Comparison of ENCODE assay signal across 17 mouse cellular contexts in genomic region chr6:27895153-27895552, GRCm38 (mm10).
"Had no signal": no experiment of that assay in that cellular context is flagged by ENCODE, and none has a peak within 500 bp of the region (broad histone marks: within the 10 kb centered on the region; RNA-seq: fewer than 3 reads in every experiment).

No protein-coding gene starts in this region.

- H3K27me3 ChIP-seq: lung, embryonic 15.5 days; megakaryocyte, embryonic 14.5 days; midbrain, embryonic 13.5 days; neural tube, embryonic 12.5 days; stomach, embryonic 15.5 days had no signal

- ATAC-seq: lung, postnatal 0 days; midbrain, embryonic 13.5 days; midbrain, embryonic 16.5 days had no signal

- H3K27ac ChIP-seq: lung, embryonic 15.5 days; macrophage; midbrain, embryonic 13.5 days; neural tube, embryonic 12.5 days; stomach, embryonic 15.5 days; stomach, postnatal 0 days had no signal

- H3K9ac ChIP-seq: lung, embryonic 15.5 days; midbrain, embryonic 13.5 days; neural tube, embryonic 12.5 days; stomach, embryonic 15.5 days had no signal

- H3K36me3 ChIP-seq: lung, embryonic 15.5 days; midbrain, embryonic 13.5 days; neural tube, embryonic 12.5 days; stomach, embryonic 15.5 days had no signal

- H3K4me3 ChIP-seq: lung, embryonic 15.5 days; megakaryocyte, embryonic 14.5 days; midbrain, embryonic 13.5 days; neural tube, embryonic 12.5 days; stomach, embryonic 15.5 days had no signal

- DNase-seq: lung, adult 2 months; lung, postnatal 14 days; lung, postnatal 36 days; right cerebral cortex, postnatal 14 days; thymus, adult 2 months; thymus, postnatal 25 days; thymus, postnatal 4 days had no signal

- H3K4me2 ChIP-seq: lung, embryonic 15.5 days; midbrain, embryonic 11.5 days; midbrain, embryonic 13.5 days; neural tube, embryonic 12.5 days; stomach, embryonic 15.5 days had no signal

- H3K4me1 ChIP-seq: lung, embryonic 15.5 days; megakaryocyte, embryonic 14.5 days; midbrain, embryonic 13.5 days; neural tube, embryonic 12.5 days; stomach, embryonic 15.5 days had no signal

- H3K9me3 ChIP-seq: lung, embryonic 15.5 days; midbrain, embryonic 13.5 days; neural tube, embryonic 12.5 days; stomach, embryonic 15.5 days had no signal
